Mouse (Mus musculus) intestine, postnatal 0 days (tissue): ENCODE results near the gene Acsl3. TPM values are rescaled to one million over a fixed set of nuclear protein-coding genes. Genes with fewer than 3 reads are reported as not detected.
A peak's percentile ranks its signal among the peaks of the same experiment; 100 is the strongest.

Source experiments
- ATAC-seq: fragments of 200-750 bp; cut with Nextera tagmentation; 2 replicates; pipeline ENCODE4 v1.8.0; 2017; ENCODE audit warnings: mild to moderate bottlenecking, moderate TSS enrichment, moderate library complexity
- H3K27ac ChIP-seq: fragments of 300-500 bp; sonication (generic); 2 replicates; pipeline ENCODE4 v1.5.1; 2014; ENCODE audit warnings: mild to moderate bottlenecking, low read depth, low read length, moderate library complexity
- H3K27me3 ChIP-seq: fragments of 300-500 bp; sonication (generic); replicated peaks from 2 replicates; pipeline ENCODE4 v1.6.1; 2014; ENCODE audit warnings: low read length, mixed read lengths; ENCODE audit not compliant: control insufficient read depth, insufficient read depth
- H3K36me3 ChIP-seq: fragments of 300-500 bp; sonication (generic); 2 replicates; pipeline ENCODE4 v1.6.1; 2014; ENCODE audit warnings: mild to moderate bottlenecking, moderate library complexity; ENCODE audit not compliant: control insufficient read depth, insufficient read depth
- H3K4me1 ChIP-seq: fragments of 300-500 bp; sonication (generic); replicated peaks from 2 replicates; pipeline ENCODE4 v1.6.1; 2014; ENCODE audit warnings: antibody characterized with exemption, low read length, mixed read lengths; ENCODE audit not compliant: control insufficient read depth, insufficient read depth
- H3K4me2 ChIP-seq: fragments of 300-500 bp; sonication (generic); replicated peaks from 2 replicates; pipeline ENCODE4 v1.6.1; 2014; ENCODE audit warnings: low read depth, mild to moderate bottlenecking, moderate library complexity
- H3K4me3 ChIP-seq: fragments of 300-500 bp; sonication (generic); 2 replicates; pipeline ENCODE4 v1.5.1; 2014; ENCODE audit warnings: low read depth, low read length
- H3K9ac ChIP-seq: fragments of 300-500 bp; sonication (generic); 2 replicates; pipeline ENCODE4 v1.6.1; 2014; ENCODE audit warnings: mild to moderate bottlenecking, low read depth, low read length
- H3K9me3 ChIP-seq: fragments of 300-500 bp; sonication (generic); 2 replicates; pipeline ENCODE4 v1.6.1; 2016; ENCODE audit warnings: mixed run types; ENCODE audit not compliant: control insufficient read depth
- CTCF ChIP-seq: sonication (generic); IDR thresholded peaks from 2 replicates; pipeline ENCODE4 v1.5.1; 2016; ENCODE audit warnings: low read depth, mild to moderate bottlenecking, control low read depth, antibody characterized with exemption, moderate library complexity
- WGBS: fragments of 180-500 bp; shearing (Covaris S2); extraction: QIAGEN DNeasy Blood & Tissue Kit; methylation state at CpG from one replicate; pipeline ENCODE4 v1.1.7; 2014; 5-methylcytosine and 5-hydroxymethylcytosine counted together
- polyA plus RNA-seq: library from polyadenylated mRNA; unstranded; fragments of >200 nt; fragmentation: Nextera tagmentation; extraction: Ambion mirVana; gene quantifications from 2 replicates; pipeline ENCODE4 v1.2.1, GENCODE M21; 2015

The Acsl3 gene
- 75.2 and 76.0 TPM in 2 replicates for polyA plus RNA-seq

GRCm38 (mm10) chr1:78657671-78658440 is at the start of gene Acsl3, which contains the start of gene Utp14b:
TSS of gene Acsl3 (plus strand) at chr1:78657825.
TSS of gene Utp14b (plus strand) at chr1:78658038.
- Histone ChIP-seq H3K27me3 (no peaks in the 10 kb centered on the region), H3K4me2 (peak within 1 kb of the TSS; percentile 82), H3K36me3 (no peaks in the 10 kb centered on the region), H3K4me1 (no peaks in the 10 kb centered on the region), H3K4me3 (peak within 1 kb of the TSS; percentile 99), H3K27ac (peak within 1 kb of the TSS; percentile 95), H3K9me3 (no peaks in the 10 kb centered on the region), H3K9ac (peak within 1 kb of the TSS; percentile 98)
- under 1% methylated on average over 87 of the region's 104 CpGs for WGBS
- peak; percentile 99 for ATAC-seq
- no peak for TF ChIP-seq CTCF

DNA sequence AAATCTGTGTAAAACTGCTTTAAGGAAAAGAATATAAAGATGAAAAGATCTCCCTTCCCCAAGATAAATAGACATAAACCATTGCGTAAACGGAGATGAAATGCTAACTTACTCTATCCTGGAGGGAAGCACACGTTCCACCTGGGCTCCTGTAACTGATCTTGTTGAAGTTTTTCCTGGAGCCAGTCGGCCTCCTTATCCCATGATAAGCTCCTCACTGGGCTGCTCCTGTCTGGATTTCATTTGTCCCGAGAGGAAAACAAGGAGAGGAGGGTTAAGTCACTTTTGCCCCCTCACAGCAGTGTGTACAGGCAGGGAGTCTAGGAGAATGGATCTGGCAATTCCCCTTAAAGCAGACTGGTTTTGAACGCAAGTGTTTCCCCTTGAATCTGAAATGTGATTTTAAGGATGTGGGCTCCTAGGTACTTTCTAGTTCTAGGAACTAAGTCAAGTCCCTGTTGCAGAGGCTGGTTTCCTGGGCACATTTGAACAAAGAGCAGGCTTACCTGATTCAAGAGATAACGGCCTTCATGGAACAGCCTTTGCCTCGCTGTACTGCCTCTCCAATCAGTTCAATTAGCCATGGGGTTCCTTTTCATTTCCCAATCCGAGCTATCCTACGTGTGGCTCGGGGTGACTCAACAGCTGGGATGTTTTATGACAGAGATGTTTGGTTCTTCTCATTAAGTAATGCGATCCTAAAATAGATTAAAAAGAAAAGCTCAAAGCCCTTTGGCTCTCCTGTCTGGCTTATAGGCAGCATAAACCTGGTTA is 48.3 kb upstream of the Acsl3 start:
- Histone ChIP-seq H3K27ac (peak overlapping the region; percentile 50), H3K4me1 (0 out of 2 replicates have a peak, but pooled peaks cover 4% of the 10 kb centered on the region), H3K27me3 (no peaks in the 10 kb centered on the region), H3K9ac (no peak overlapping the region), H3K4me2 (peak overlapping the region; percentile 7; the same call in 1 of the 2 replicates), H3K36me3 (no peaks in the 10 kb centered on the region), H3K4me3 (no peak overlapping the region), H3K9me3 (no peaks in the 10 kb centered on the region)
- 0 out of 2 replicates have a peak, but pooled peaks have one; percentile 28 for ATAC-seq
- WGBS = 14% methylated on average over 12 of the region's 12 CpGs
- no peak for TF ChIP-seq CTCF

DNA sequence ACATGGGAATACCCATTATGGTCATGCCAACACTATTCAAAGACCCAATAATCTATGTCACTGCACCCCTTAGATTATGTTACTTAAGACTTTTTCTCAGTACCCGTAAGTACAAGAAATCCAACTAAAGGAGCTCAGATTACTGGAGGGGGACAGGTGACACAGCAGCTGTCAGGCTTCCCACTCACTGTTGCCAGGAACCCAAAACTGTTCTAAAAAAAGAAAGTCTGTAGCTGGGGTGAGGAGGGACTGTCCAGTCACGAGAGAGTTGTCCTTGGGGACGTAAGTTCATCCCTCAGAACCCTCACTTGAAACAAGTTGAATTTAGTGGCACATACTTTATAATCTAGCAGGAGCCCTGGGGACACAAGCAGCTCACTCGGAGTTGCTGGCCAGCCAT is 46.6 kb upstream of the Acsl3 start:
- no peak overlapping the region for H3K4me3 ChIP-seq
- H3K9ac ChIP-seq = no peak overlapping the region
- H3K4me1 ChIP-seq = 0 out of 2 replicates have a peak, but pooled peaks cover 4% of the 10 kb centered on the region
- WGBS = 76% methylated on average over 4 of the region's 4 CpGs
- ATAC-seq = no peak
- H3K4me2 ChIP-seq = no peak overlapping the region
- H3K9me3 ChIP-seq = no peaks in the 10 kb centered on the region
- no peak for TF ChIP-seq CTCF
- H3K27me3 ChIP-seq = no peaks in the 10 kb centered on the region
- H3K36me3 ChIP-seq = no peaks in the 10 kb centered on the region
- no peak overlapping the region for H3K27ac ChIP-seq

GRCm38 (mm10) chr1:78612959-78613358 is 44.7 kb upstream of the Acsl3 start:
- no peak overlapping the region for H3K27ac ChIP-seq
- TF ChIP-seq CTCF = no peak

GRCm38 (mm10) chr1:78624352-78624751 is 33.3 kb upstream of the Acsl3 start:
- Histone ChIP-seq H3K4me1 (no peaks in the 10 kb centered on the region), H3K4me2 (no peak overlapping the region), H3K27ac (no peak overlapping the region), H3K36me3 (no peaks in the 10 kb centered on the region), H3K27me3 (no peaks in the 10 kb centered on the region), H3K9me3 (no peaks in the 10 kb centered on the region), H3K4me3 (no peak overlapping the region), H3K9ac (no peak overlapping the region)
- ATAC-seq = 0 out of 2 replicates have a peak, but pooled peaks have one; percentile 16
- TF ChIP-seq CTCF = no peak
- 91% methylated on average over 2 of the region's 2 CpGs for WGBS

More at GRCm38 (mm10) chr1:78612959-78613358, 44.7 kb upstream of the Acsl3 start:
- H3K27me3 ChIP-seq = no peaks in the 10 kb centered on the region
- no peak overlapping the region for H3K9ac ChIP-seq
- WGBS = 44% methylated on average over 1 of the region's 1 CpGs
- H3K36me3 ChIP-seq = no peaks in the 10 kb centered on the region
- H3K4me3 ChIP-seq = no peak overlapping the region
- no peak overlapping the region for H3K4me2 ChIP-seq
- no peaks in the 10 kb centered on the region for H3K9me3 ChIP-seq
- 0 out of 2 replicates have a peak, but pooled peaks cover 4% of the 10 kb centered on the region for H3K4me1 ChIP-seq
- no peak for ATAC-seq

- 58% methylated on average over 3 of the region's 3 CpGs for WGBS
- Histone ChIP-seq H3K4me2 (no peak overlapping the region), H3K36me3 (no peaks in the 10 kb centered on the region), H3K27me3 (no peaks in the 10 kb centered on the region), H3K9ac (no peak overlapping the region), H3K4me3 (no peak overlapping the region), H3K4me1 (no peaks in the 10 kb centered on the region), H3K27ac (no peak overlapping the region), H3K9me3 (no peaks in the 10 kb centered on the region)
- no peak for TF ChIP-seq CTCF
- no peak for ATAC-seq
Observed at GRCm38 (mm10) chr1:78634486-78634885, 23.1 kb upstream of the Acsl3 start.
